Mouse (Mus musculus): ENCODE results near the gene Prps2. TPM values are rescaled to one million over a fixed set of nuclear protein-coding genes. Genes with fewer than 3 reads are reported as not detected.
"Not testable (repeated sequence)": the region's sequence is repeated elsewhere in the genome, so short reads cannot be mapped to it uniquely, and the experiment has no call there.

Prps2 gene
- polyA plus RNA-seq, 1 experiment, result 18.9 TPM

DNA sequence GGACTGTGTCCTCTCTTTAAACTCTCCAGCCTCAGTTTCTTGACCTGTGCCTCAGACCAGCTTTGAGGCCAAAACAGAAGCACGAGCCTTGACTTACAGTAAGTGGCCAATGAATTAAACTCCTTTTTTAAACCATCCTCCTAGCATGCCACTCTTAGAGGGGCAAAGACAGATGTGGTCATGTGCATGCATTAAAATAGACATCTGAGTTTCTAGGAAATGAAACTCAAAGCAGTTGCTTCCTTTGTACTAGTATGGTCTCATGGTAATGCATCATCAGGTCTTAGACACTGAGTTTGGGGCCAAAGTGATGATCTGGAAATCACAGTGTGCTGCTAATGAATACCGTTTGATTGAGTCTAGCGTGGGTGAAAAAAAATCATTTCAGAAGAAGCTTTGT lies 54.0 kb downstream of the Prps2 start:
- DNase-seq (ENCODE audit: extremely low spot score in 1 of 2, low spot score in 1 of 2), result no peak

DNA sequence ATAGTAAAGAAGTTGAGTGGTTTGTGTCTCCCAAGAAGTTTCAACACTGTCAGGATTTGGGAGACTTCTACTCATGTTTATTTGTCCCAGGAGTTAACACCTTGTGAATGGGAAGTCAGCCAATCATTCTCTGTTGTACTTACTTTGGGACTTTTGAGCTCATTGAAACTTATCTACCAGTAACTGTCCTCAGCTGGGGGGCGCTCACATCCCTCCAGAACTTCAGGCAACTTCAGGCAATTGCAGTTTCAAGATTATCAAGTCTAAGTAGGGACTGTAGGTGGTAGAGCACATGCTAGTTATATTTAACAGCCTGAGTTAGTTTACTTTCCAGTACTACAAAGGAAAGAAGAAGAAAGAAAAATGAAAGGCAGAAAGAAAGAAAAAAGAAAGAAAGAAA lies 58.8 kb downstream of the Prps2 start:
- DNase-seq (ENCODE audit: extremely low spot score in 1 of 2, low spot score in 1 of 2), result no peak

DNA sequence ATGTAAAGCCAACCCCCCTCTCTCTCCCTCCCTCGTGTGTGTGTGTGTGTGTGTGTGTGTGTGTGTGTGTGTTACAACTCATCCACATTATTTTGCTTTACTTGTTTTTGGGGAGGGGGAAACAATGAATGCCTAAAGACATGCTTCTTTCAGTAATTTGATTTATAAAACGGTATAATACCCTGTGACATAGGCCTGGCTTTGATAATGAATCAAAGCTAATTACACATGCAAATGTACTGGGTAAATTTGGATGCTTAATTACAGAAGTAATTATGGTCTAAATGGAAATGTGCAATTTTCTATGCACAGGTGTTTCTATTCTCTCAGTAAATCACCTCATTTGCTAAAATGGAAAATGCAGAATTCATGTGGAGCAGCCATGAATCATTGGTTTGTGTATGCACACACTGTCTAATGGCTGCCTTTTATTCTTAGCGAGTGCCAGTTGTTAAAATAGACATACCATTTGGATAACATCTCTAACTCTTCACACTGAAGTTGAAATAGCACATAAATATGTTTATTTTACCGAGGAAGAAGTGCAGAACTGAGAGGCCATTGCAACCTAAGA lies 61.2 kb downstream of the Prps2 start:
- no peak for DNase-seq (ENCODE audit: extremely low spot score in 1 of 2, low spot score in 1 of 2)

DNA sequence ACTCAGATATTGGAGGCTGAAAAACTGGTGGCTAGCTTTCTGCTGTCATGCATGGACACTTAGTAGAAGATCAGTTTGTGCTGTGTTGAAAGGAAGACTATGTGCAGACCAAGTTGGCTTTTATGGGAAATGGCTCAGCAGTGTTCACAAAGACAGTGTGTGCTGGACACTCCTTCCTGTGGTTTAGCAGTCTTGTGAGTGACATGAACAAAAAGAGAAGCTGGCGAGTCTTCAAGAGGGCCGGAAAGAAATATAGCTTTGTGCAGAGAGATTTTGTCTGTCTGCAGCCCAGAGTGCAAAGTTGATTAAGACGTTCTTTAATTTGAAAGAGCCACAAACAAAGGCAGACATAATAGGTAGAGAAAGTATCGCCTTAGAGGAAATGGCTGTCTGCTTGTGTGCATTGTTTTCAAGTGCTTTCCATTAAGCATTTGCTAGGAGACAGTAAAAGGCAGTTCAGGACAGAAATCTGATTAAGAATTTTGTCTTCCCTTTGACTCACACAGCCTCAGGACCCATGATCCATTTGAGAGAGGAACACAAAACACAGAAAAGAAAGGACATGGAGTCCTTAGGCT lies 63.6 kb downstream of the Prps2 start:
- no peak for DNase-seq (ENCODE audit: extremely low spot score in 1 of 2, low spot score in 1 of 2)

DNA sequence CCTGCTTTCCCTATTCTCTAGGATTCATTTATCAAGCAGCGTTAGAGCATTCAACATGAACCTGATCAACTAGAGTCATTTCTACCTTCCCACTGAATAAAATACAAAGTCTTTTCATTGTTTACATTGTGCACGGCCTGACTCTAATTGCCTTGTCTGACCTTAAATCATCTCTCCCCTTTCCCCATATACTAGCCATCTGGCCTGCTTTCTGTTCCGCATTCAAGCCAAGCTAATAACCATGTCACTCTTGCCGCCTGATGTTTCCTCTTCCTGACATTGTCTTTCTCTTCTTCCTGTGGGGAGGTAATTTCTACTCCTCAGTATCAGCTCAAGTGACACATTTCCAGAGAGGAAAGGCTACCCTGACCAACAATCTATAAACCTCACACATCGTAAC lies 66.8 kb downstream of the Prps2 start:
- DNase-seq (ENCODE audit: extremely low spot score in 1 of 2, low spot score in 1 of 2), result no peak

DNA sequence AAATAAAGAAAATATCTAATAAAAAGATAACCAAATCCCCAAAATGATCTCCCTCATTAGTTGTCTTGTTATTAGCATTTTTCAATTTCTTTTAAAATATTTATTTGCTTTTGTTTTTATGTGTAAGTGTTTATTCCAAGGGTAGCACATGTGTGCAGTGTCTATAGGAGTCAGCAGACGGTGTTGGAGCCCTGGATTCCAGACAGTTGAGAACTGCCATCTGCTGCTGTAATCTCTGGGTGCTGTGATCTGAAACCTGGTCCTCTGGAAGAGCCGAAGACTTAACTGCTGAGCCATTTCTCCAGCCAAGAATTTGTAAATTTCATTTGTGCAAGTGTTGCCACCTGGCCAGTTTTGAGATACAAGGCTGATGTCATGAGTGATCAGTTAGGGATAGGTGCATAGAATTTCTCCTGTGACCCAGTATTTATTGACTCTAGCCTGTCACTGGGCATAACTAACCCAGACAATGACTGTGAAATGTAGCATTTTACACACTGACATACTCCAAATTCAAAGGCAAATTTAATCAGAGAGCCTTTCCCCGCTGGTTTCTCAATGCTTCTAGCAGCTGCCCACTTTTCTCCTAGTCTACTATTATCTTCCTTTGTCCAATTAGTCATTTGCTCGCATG lies 67.3 kb downstream of the Prps2 start:
- no peak for DNase-seq (ENCODE audit: extremely low spot score in 1 of 2, low spot score in 1 of 2)

GRCm38 (mm10) chrX:167302061-167302460 lies 80.5 kb downstream of the Prps2 start:
- DNase-seq (ENCODE audit: extremely low spot score in 1 of 2, low spot score in 1 of 2), result not testable (repeated sequence)

Other genes with a start within 250 kb of the Prps2 start
- 2,019 and 2,186 TPM in 2 replicates for gene Tmsb4x, start 173.4 kb downstream of the Prps2 start, polyA plus RNA-seq (2012; rRNA removed)
- gene Tlr8, start 118.4 kb downstream of the Prps2 start, polyA plus RNA-seq (2012; rRNA removed), result 0.08 and 0.24 TPM in 2 replicates
- gene Tlr7, start 52.2 kb downstream of the Prps2 start, polyA plus RNA-seq (2012; rRNA removed), result 1.2 and 1.8 TPM in 2 replicates

All from frontal cortex, adult 2 months (tissue).